Mouse (Mus musculus) cortical plate, adult 2 months (tissue): ENCODE results near the gene Wnt5a.

ENCODE experiments used
- CTCF ChIP-seq: fragments of 200-500 bp; IDR thresholded peaks from 2 replicates; pipeline ENCODE4 v1.5.1; 2011; ENCODE audit warnings: mild to moderate bottlenecking, control low read depth, low read length; ENCODE audit not compliant: insufficient read depth; ENCODE audit errors: extremely low read depth
- POLR2A ChIP-seq: fragments of 200-500 bp; IDR thresholded peaks from 2 replicates; pipeline ENCODE4 v1.6.1; 2011; ENCODE audit warnings: mild to moderate bottlenecking, low read length, control low read depth; ENCODE audit not compliant: insufficient read depth; ENCODE audit errors: extremely low read depth

DNA sequence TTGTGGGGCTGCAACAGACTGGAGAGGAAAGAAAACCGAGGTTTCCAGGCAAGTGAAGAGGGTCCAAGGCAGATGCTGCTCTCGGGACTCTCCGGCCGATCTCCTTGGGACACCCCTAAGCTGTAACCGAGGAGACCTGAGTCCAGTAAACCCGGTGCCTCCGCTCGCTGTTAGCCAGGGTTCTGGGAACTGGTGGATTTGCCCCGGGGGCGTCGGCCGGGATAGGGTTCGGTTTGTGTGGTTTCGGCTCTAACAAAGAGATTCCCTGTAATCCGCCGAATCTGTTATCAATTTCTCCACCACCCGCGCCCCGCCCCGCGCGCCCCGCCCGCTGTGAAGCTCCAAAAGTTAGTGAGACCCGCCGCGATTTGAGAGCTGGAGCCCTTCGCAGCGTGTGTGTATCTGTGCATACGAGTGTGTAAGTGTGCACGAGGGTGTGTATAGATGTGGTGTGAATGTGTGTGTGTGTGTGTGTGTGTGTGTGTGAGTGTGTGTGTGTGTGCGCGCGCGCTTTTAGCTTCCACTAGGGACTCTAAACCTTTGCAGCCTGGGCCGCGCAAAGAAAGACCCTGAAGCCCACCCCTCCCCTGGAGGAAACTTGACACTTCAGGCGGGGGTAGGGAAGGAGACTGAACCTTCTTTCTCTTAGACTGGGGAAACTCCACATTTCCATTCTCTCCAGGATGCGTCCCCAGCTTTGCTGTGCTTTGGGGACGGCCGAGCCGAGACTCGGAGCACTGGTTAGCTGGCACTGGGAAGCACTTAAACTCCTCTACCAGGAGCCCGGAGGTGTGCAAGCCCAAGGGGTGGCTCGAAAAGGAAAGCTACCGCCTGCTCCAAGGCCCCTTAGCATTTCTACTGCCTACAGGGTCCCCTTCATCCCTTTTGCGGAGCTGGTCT, 5.1 kb downstream of the Wnt5a start:
- TF ChIP-seq CTCF (no peak), POLR2A (no peak)
